Mouse (Mus musculus) liver, embryonic 11.5 days (tissue): ENCODE measurements around the gene Spock1. TPM values are rescaled to one million over a fixed set of nuclear protein-coding genes. Genes with fewer than 3 reads are reported as not detected.

Source experiments
- ATAC-seq: fragments of 200-750 bp; cut with Nextera tagmentation; replicated peaks from 2 replicates; pipeline ENCODE4 v1.8.0; 2017; ENCODE audit warnings: moderate number of reproducible peaks, mild to moderate bottlenecking, moderate TSS enrichment, moderate library complexity; ENCODE audit not compliant: low FRiP score
- DNase-seq: peaks from one replicate; pipeline ENCODE4 v3.0.0-alpha.2; 2017; ENCODE audit warnings: low spot score
- H3K27ac ChIP-seq: fragments of 300-500 bp; sonication (generic); 2 replicates; pipeline ENCODE4 v1.5.1; 2014; ENCODE audit warnings: mild to moderate bottlenecking, low read depth, low read length, control low read depth
- H3K27me3 ChIP-seq: fragments of 300-500 bp; sonication (generic); replicated peaks from 2 replicates; pipeline ENCODE4 v1.6.1; 2014; ENCODE audit warnings: low read length, mixed read lengths; ENCODE audit not compliant: control insufficient read depth, insufficient read depth
- H3K36me3 ChIP-seq: fragments of 300-500 bp; sonication (generic); 2 replicates; pipeline ENCODE4 v1.6.1; 2014; ENCODE audit warnings: mild to moderate bottlenecking, low read length, moderate library complexity, mixed read lengths; ENCODE audit not compliant: control insufficient read depth, insufficient read depth
- H3K4me1 ChIP-seq: fragments of 300-500 bp; sonication (generic); replicated peaks from 2 replicates; pipeline ENCODE4 v1.6.1; 2014; ENCODE audit warnings: low read length, mixed read lengths; ENCODE audit not compliant: control insufficient read depth, insufficient read depth
- H3K4me2 ChIP-seq: fragments of 300-500 bp; sonication (generic); 2 replicates; pipeline ENCODE4 v1.6.1; 2014; ENCODE audit warnings: mild to moderate bottlenecking, control low read depth, moderate library complexity
- H3K4me3 ChIP-seq: fragments of 300-500 bp; sonication (generic); 2 replicates; pipeline ENCODE4 v1.5.1; 2014; ENCODE audit warnings: low read depth, low read length, control low read depth
- H3K9ac ChIP-seq: fragments of 300-500 bp; sonication (generic); 2 replicates; pipeline ENCODE4 v1.6.1; 2014; ENCODE audit warnings: low read depth, low read length, control low read depth
- H3K9me3 ChIP-seq: fragments of 300-500 bp; sonication (generic); 2 replicates; pipeline ENCODE4 v1.6.1; 2016; ENCODE audit warnings: low read length, inconsistent platforms, mixed read lengths; ENCODE audit not compliant: control insufficient read depth
- WGBS: fragments of 180-500 bp; shearing (Covaris S2); extraction: QIAGEN DNeasy Blood & Tissue Kit; methylation state at CpG from one replicate; pipeline ENCODE4 v1.1.7; 2014; 5-methylcytosine and 5-hydroxymethylcytosine counted together
- polyA plus RNA-seq: library from polyadenylated mRNA; unstranded; fragments of >200 nt; fragmentation: Nextera tagmentation; extraction: Ambion mirVana; gene quantifications from 2 replicates; pipeline ENCODE4 v1.2.1, GENCODE M21; 2014

Gene Spock1
- polyA plus RNA-seq, 1 experiment from 2014 or later, result 1.2 TPM

DNA sequence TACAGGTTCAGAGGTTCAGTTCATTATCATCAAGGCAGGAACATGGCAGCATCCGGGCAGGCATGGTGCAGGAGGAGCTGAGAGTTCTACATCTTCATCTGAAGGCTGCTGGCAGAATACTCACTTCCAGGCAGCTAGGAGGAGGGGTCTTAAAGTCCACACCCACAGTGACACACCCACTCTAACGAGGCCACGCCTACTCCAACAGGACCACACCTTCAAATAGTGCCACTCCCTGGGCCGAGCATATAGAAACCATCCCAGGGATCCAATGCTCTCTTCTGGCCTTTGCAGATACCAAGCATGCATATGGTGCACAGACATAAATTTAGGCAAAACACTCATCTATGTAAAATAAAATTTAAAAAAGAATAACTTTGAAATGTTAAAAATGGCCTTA is 245.6 kb downstream of the Spock1 start:
- DNase-seq (no peak), ATAC-seq (peak; percentile 53; the same call in 1 of the 2 replicates)
- no peaks in the 10 kb centered on the region for H3K9me3 ChIP-seq
- peaks cover 19% of the 10 kb centered on the region for H3K4me1 ChIP-seq
- no peaks in the 10 kb centered on the region for H3K36me3 ChIP-seq
- 60% methylated on average over 4 of the region's 4 CpGs for WGBS
- H3K9ac ChIP-seq, result no peak overlapping the region
- no peak overlapping the region for H3K4me3 ChIP-seq
- H3K4me2 ChIP-seq, result no peak overlapping the region
- H3K27me3 ChIP-seq, result no peaks in the 10 kb centered on the region
- H3K27ac ChIP-seq, result no peak overlapping the region

GRCm38 (mm10) chr13:57660523-57660922 is 247.6 kb downstream of the Spock1 start:
- 0 out of 2 replicates have a peak overlapping the region, but pooled peaks have one; percentile 38 for H3K9ac ChIP-seq
- no peak for DNase-seq
- ATAC-seq, result peak; percentile 85
- no peaks in the 10 kb centered on the region for H3K27me3 ChIP-seq
- no peak overlapping the region for H3K4me3 ChIP-seq
- WGBS, result 52% methylated on average over 2 of the region's 2 CpGs
- no peaks in the 10 kb centered on the region for H3K36me3 ChIP-seq
- H3K4me2 ChIP-seq, result peak overlapping the region; percentile 42
- peaks cover 16% of the 10 kb centered on the region for H3K4me1 ChIP-seq
- H3K9me3 ChIP-seq, result no peaks in the 10 kb centered on the region
- peak overlapping the region; percentile 54 for H3K27ac ChIP-seq

- Histone ChIP-seq H3K27me3 (no peaks in the 10 kb centered on the region), H3K27ac (peak overlapping the region; percentile 54), H3K4me3 (no peak overlapping the region), H3K4me2 (peak overlapping the region; percentile 42), H3K36me3 (no peaks in the 10 kb centered on the region), H3K9me3 (no peaks in the 10 kb centered on the region), H3K9ac (0 out of 2 replicates have a peak overlapping the region, but pooled peaks have one; percentile 38), H3K4me1 (peaks cover 16% of the 10 kb centered on the region)
- DNase-seq, result no peak
- peak; percentile 46; the same call in 1 of the 2 replicates for ATAC-seq
- 64% methylated on average over 3 of the region's 3 CpGs for WGBS
Measured at GRCm38 (mm10) chr13:57659872-57660271, 248.3 kb downstream of the Spock1 start.

- ATAC-seq (no peak), DNase-seq (no peak)
- H3K36me3 ChIP-seq, result no peaks in the 10 kb centered on the region
- no peak overlapping the region for H3K9ac ChIP-seq
- WGBS, result 79% methylated on average over 8 of the region's 8 CpGs
- H3K27ac ChIP-seq, result no peak overlapping the region
- no peaks in the 10 kb centered on the region for H3K27me3 ChIP-seq
- peaks cover 16% of the 10 kb centered on the region for H3K4me1 ChIP-seq
- no peaks in the 10 kb centered on the region for H3K9me3 ChIP-seq
- no peak overlapping the region for H3K4me2 ChIP-seq
- no peak overlapping the region for H3K4me3 ChIP-seq
Measured at GRCm38 (mm10) chr13:57656606-57657005, 251.5 kb downstream of the Spock1 start.

DNA sequence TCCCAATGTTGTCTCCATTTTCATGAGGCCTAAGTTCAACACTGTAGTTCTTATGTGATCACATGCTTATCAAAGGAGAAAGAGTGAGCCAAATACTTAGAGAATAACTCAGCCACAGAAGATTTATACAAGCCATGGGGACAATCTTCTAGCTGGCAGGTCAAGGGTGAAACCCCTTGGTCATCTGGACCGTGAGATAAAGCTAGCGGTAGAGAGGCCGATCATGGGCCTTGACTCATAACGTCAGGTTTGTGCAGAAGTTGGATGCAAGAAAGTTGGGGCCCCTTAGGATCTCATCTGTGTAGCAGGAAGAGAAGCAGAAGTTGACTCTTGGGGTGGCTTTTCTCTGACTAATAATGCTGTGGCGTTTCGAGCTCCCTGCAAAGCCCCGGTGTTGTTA is 253.8 kb downstream of the Spock1 start:
- Histone ChIP-seq H3K36me3 (no peaks in the 10 kb centered on the region), H3K4me3 (no peak overlapping the region), H3K27me3 (no peaks in the 10 kb centered on the region), H3K9me3 (no peaks in the 10 kb centered on the region), H3K27ac (peak overlapping the region; percentile 32; the same call in 1 of the 2 replicates), H3K4me1 (no peaks in the 10 kb centered on the region; the same call in 1 of the 2 replicates), H3K4me2 (no peak overlapping the region), H3K9ac (no peak overlapping the region)
- WGBS, result 65% methylated on average over 7 of the region's 7 CpGs
- DNase-seq (no peak), ATAC-seq (peak; percentile 65; the same call in 1 of the 2 replicates)

- H3K4me3 ChIP-seq, result no peak overlapping the region
- DNase-seq, result no peak
- 82% methylated on average over 4 of the region's 4 CpGs for WGBS
- no peaks in the 10 kb centered on the region for H3K27me3 ChIP-seq
- H3K4me2 ChIP-seq, result no peak overlapping the region
- H3K9ac ChIP-seq, result no peak overlapping the region
- no peaks in the 10 kb centered on the region; the same call in 1 of the 2 replicates for H3K4me1 ChIP-seq
- ATAC-seq, result no peak
- H3K9me3 ChIP-seq, result no peaks in the 10 kb centered on the region
- no peaks in the 10 kb centered on the region for H3K36me3 ChIP-seq
- H3K27ac ChIP-seq, result no peak overlapping the region
Measured at GRCm38 (mm10) chr13:57651236-57651635, 256.9 kb downstream of the Spock1 start.

GRCm38 (mm10) chr13:57648784-57649183 is 259.3 kb downstream of the Spock1 start:
- Histone ChIP-seq H3K9ac (no peak overlapping the region), H3K9me3 (no peaks in the 10 kb centered on the region), H3K4me2 (no peak overlapping the region), H3K27ac (no peak overlapping the region), H3K36me3 (no peaks in the 10 kb centered on the region), H3K4me3 (no peak overlapping the region), H3K27me3 (no peaks in the 10 kb centered on the region), H3K4me1 (no peaks in the 10 kb centered on the region)
- DNase-seq, result no peak
- no peak for ATAC-seq
- 79% methylated on average over 2 of the region's 2 CpGs for WGBS

GRCm38 (mm10) chr13:57647456-57647855 is 260.7 kb downstream of the Spock1 start:
- Histone ChIP-seq H3K36me3 (no peaks in the 10 kb centered on the region), H3K4me2 (no peak overlapping the region), H3K4me3 (no peak overlapping the region), H3K9ac (no peak overlapping the region), H3K4me1 (no peaks in the 10 kb centered on the region), H3K27ac (no peak overlapping the region), H3K27me3 (no peaks in the 10 kb centered on the region), H3K9me3 (no peaks in the 10 kb centered on the region)
- ATAC-seq (no peak), DNase-seq (no peak)
- 69% methylated on average over 4 of the region's 4 CpGs for WGBS

DNA sequence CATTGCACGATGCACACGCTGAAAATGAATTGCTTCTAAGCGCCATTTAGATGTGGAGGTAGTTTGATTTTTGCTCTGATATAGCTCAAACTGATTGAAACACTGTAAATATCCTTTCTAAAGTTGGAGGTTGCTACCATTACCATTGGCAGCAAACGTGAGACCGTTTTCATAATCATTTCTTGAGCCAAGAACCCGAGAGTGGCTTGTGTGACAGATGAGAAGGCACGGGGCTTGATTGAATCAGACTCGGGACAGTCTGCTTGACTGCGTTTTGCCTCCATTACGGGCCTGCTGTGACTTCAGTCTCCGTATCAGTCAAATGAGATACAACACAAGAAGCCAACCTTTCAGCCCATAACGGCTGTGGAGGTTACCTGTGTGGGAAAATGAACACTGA is 265.1 kb downstream of the Spock1 start:
- H3K27me3 ChIP-seq, result no peaks in the 10 kb centered on the region
- 85% methylated on average over 12 of the region's 12 CpGs for WGBS
- H3K36me3 ChIP-seq, result no peaks in the 10 kb centered on the region
- H3K27ac ChIP-seq, result no peak overlapping the region
- H3K4me3 ChIP-seq, result no peak overlapping the region
- no peaks in the 10 kb centered on the region for H3K9me3 ChIP-seq
- DNase-seq (no peak), ATAC-seq (no peak)
- no peak overlapping the region for H3K9ac ChIP-seq
- no peak overlapping the region for H3K4me2 ChIP-seq
- no peaks in the 10 kb centered on the region for H3K4me1 ChIP-seq
